7 mouse cellular contexts compared by ENCODE assay signal in the genomic region with DNA sequence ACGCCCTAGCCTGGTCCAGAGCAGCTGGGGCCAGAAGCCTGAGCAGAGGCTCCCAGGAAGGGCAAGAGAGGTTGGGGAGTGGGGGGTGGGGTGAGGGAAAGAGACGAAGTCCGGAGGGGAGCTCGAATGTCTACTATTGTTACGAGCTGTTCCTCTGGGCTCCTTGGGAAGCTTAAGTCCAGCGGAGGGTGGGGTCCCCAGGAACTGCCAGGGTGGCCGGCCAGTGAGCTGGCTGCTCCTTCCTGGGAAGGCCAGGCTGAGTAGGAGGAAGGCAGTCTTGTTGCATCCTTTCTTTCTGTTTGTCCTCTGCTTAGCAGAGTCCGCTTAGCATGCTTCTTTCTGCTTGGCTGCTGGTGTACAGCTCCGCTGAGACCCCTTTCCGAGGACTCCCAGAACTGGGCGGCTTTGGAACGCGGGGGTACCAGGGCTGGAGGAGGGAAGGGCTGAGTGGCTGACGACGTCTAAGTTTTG. TPM values are rescaled to one million over a fixed set of nuclear protein-coding genes. Genes with fewer than 3 reads are reported as not detected.
DNase-seq lines count a peak whose midpoint lies in the region; ATAC-seq and TF ChIP-seq lines count a peak whose summit lies in the region.

No protein-coding gene starts in this region.

- no peaks in the 10 kb centered on the region for H3K36me3 ChIP-seq in ES-Bruce4 (ENCODE audit: control insufficient read depth, insufficient read depth, low read length, poor library complexity, severe bottlenecking)
- H3K36me3 ChIP-seq in lung, embryonic 14.5 days (ENCODE audit: insufficient read depth) = peaks cover 34% of the 10 kb centered on the region
- H3K36me3 ChIP-seq in testis, adult 2 months (ENCODE audit: control insufficient read depth, insufficient read depth, low read length) = no peaks in the 10 kb centered on the region

- 0 out of 2 replicates have a peak overlapping the region, but pooled peaks have one; percentile 8 for H3K9ac ChIP-seq in ES-Bruce4 (ENCODE audit: low read depth, poor library complexity, severe bottlenecking)
- 0 out of 2 replicates have a peak overlapping the region, but pooled peaks have one; percentile 45 for H3K9ac ChIP-seq in lung, embryonic 14.5 days

- no peak for TF ChIP-seq CTCF in ES-Bruce4 (IDR thresholded peaks at IDR 0.05; ENCODE audit: low read depth, low read length)
- TF ChIP-seq CTCF in bone marrow macrophage, adult 2 months (IDR thresholded peaks at IDR 0.05; ENCODE audit: low read depth, low read length) = no peak
- TF ChIP-seq CTCF in lung, embryonic 14.5 days (IDR thresholded peaks at IDR 0.05; ENCODE audit: low read depth) = no peak
- no peak for TF ChIP-seq CTCF in testis, adult 2 months (IDR thresholded peaks at IDR 0.05; ENCODE audit: control insufficient read depth, insufficient read depth, insufficient replicate concordance, low read depth, low read length)

- no peaks in the 10 kb centered on the region for H3K4me1 ChIP-seq in ES-Bruce4 (ENCODE audit: control insufficient read depth, insufficient read depth, low read length)
- H3K4me1 ChIP-seq in bone marrow macrophage, adult 2 months (ENCODE audit: control insufficient read depth, insufficient read depth, low read length) = peaks cover 14% of the 10 kb centered on the region
- peaks cover 40% of the 10 kb centered on the region for H3K4me1 ChIP-seq in lung, embryonic 14.5 days (ENCODE audit: insufficient read depth)
- peaks cover 32% of the 10 kb centered on the region for H3K4me1 ChIP-seq in testis, adult 2 months (ENCODE audit: control insufficient read depth, insufficient read depth, low read length)

- TF ChIP-seq POLR2A in ES-Bruce4 (IDR thresholded peaks at IDR 0.05; ENCODE audit: insufficient read depth, low read length) = no peak
- no peak for TF ChIP-seq POLR2A in bone marrow macrophage, adult 2 months (IDR thresholded peaks at IDR 0.05; ENCODE audit: borderline replicate concordance, low read depth, low read length)
- no peak for TF ChIP-seq POLR2A in testis, adult 2 months (IDR thresholded peaks at IDR 0.05; ENCODE audit: control insufficient read depth, low read depth, low read length)

- ATAC-seq in lung, embryonic 14.5 days (ENCODE audit: insufficient read depth) = no peak

- no peaks in the 10 kb centered on the region for H3K9me3 ChIP-seq in ES-Bruce4 (replicated peaks; ENCODE audit: control insufficient read depth, insufficient read depth, low read length, poor library complexity, severe bottlenecking)
- no peaks in the 10 kb centered on the region for H3K9me3 ChIP-seq in lung, embryonic 14.5 days (ENCODE audit: low read depth, low read length)

- peak; percentile 51 to 53 for DNase-seq in heart, postnatal 10 days
- peak; percentile 4 for DNase-seq in lung, embryonic 14.5 days
- DNase-seq in frontal cortex, adult 2 months (ENCODE audit: extremely low spot score in 1 of 2, low spot score in 1 of 2) = no peak
- DNase-seq in cerebellum, adult 9-11 months = no peak

- TF ChIP-seq EP300 in ES-Bruce4 (IDR thresholded peaks at IDR 0.05; ENCODE audit: insufficient read depth, low read depth, low read length) = no peak

- WGBS in lung, embryonic 14.5 days = 30% methylated on average over 15 of the region's 15 CpGs

- no peak overlapping the region for H3K27ac ChIP-seq in ES-Bruce4 (ENCODE audit: insufficient read depth, low read length)
- H3K27ac ChIP-seq in bone marrow macrophage, adult 2 months (ENCODE audit: insufficient read depth, low read depth, low read length) = peak overlapping the region; percentile 99
- peak overlapping the region; percentile 59 for H3K27ac ChIP-seq in lung, embryonic 14.5 days (ENCODE audit: low read depth)
- H3K27ac ChIP-seq in testis, adult 2 months (ENCODE audit: control insufficient read depth, insufficient read depth, low read depth, low read length) = peak overlapping the region; percentile 71; the same call in 1 of the 2 replicates

- H3K27me3 ChIP-seq in ES-Bruce4 (ENCODE audit: control insufficient read depth, insufficient read depth, low read length, poor library complexity, severe bottlenecking) = peaks cover 22% of the 10 kb centered on the region
- H3K27me3 ChIP-seq in lung, embryonic 14.5 days (ENCODE audit: insufficient read depth, low read length) = peaks cover 49% of the 10 kb centered on the region
- no peaks in the 10 kb centered on the region; the same call in 1 of the 2 replicates for H3K27me3 ChIP-seq in testis, adult 2 months (ENCODE audit: control insufficient read depth, insufficient read depth, low read length)

- no peak overlapping the region for H3K4me3 ChIP-seq in ES-Bruce4 (ENCODE audit: low read depth, low read length)
- H3K4me3 ChIP-seq in bone marrow macrophage, adult 2 months (ENCODE audit: insufficient read depth, low read length) = peak overlapping the region; percentile 86
- H3K4me3 ChIP-seq in lung, embryonic 14.5 days (ENCODE audit: low read depth, low read length) = peak overlapping the region; percentile 30
- H3K4me3 ChIP-seq in testis, adult 2 months (ENCODE audit: control insufficient read depth, low read depth, low read length) = no peak overlapping the region

- intact Hi-C loops in heart, postnatal 10 days (cut with DNase I) = no loop called here

- peak overlapping the region; percentile 60 for H3K4me2 ChIP-seq in lung, embryonic 14.5 days

RNA-seq across cellular contexts. Expression of gene Lyl1, which starts 6.8 kb away (rescaled TPM):
- not detected in 2 replicates for polyA plus RNA-seq in ES-Bruce4 (2011; ENCODE audit: insufficient read depth, insufficient read length, low read depth, missing spikeins)
- 91.9 and 102 TPM in 2 replicates for polyA plus RNA-seq in bone marrow macrophage, adult 2 months (2012; ENCODE audit: insufficient read depth, insufficient read length, missing spikeins)
- 1 to 10 TPM; 8.4 to 9.1 TPM for total RNA-seq in heart, postnatal 10 days (2021)
- 12.0 and 12.5 TPM in 2 replicates for polyA plus RNA-seq in lung, embryonic 14.5 days (2014; fragmentation: Nextera tagmentation; extraction: Ambion mirVana)
- 0.93 and 1.2 TPM in 2 replicates for polyA plus RNA-seq in testis, adult 2 months (2012; rRNA removed)
- 2.9 and 4.1 TPM in 2 replicates for polyA plus RNA-seq in frontal cortex, adult 2 months (2012; rRNA removed)

RNA-seq across cellular contexts. Expression of gene G430095P16Rik, which starts 14.7 kb away (rescaled TPM):
- not detected in 2 replicates for polyA plus RNA-seq in ES-Bruce4 (2011; ENCODE audit: insufficient read depth, insufficient read length, low read depth, missing spikeins)
- 1.0 and 1.1 TPM in 2 replicates for polyA plus RNA-seq in bone marrow macrophage, adult 2 months (2012; ENCODE audit: insufficient read depth, insufficient read length, missing spikeins)
- under 1 TPM; 0.50 to 0.89 TPM for total RNA-seq in heart, postnatal 10 days (2021)
- 2.7 and 2.8 TPM in 2 replicates for polyA plus RNA-seq in lung, embryonic 14.5 days (2014; fragmentation: Nextera tagmentation; extraction: Ambion mirVana)
- polyA plus RNA-seq in testis, adult 2 months (2012; rRNA removed) = 0.32 TPM in 2 replicates
- polyA plus RNA-seq in frontal cortex, adult 2 months (2012; rRNA removed) = 0.36 TPM in 1 of 2 replicates, not detected in the other

RNA-seq across cellular contexts. Expression of gene Nacc1, which starts 20.4 kb away (rescaled TPM):
- 89.7 and 97.9 TPM in 2 replicates for polyA plus RNA-seq in ES-Bruce4 (2011; ENCODE audit: insufficient read depth, insufficient read length, low read depth, missing spikeins)
- polyA plus RNA-seq in bone marrow macrophage, adult 2 months (2012; ENCODE audit: insufficient read depth, insufficient read length, missing spikeins) = 30.8 and 35.2 TPM in 2 replicates
- 10 to 100 TPM; 50.2 TPM for total RNA-seq in heart, postnatal 10 days (2021)
- polyA plus RNA-seq in lung, embryonic 14.5 days (2014; fragmentation: Nextera tagmentation; extraction: Ambion mirVana) = 29.8 and 33.8 TPM in 2 replicates
- 27.5 and 28.2 TPM in 2 replicates for polyA plus RNA-seq in testis, adult 2 months (2012; rRNA removed)
- 79.7 and 79.8 TPM in 2 replicates for polyA plus RNA-seq in frontal cortex, adult 2 months (2012; rRNA removed)

RNA-seq across cellular contexts. Expression of gene Trmt1, which starts 22.0 kb away (rescaled TPM):
- 77.6 and 79.8 TPM in 2 replicates for polyA plus RNA-seq in ES-Bruce4 (2011; ENCODE audit: insufficient read depth, insufficient read length, low read depth, missing spikeins)
- polyA plus RNA-seq in bone marrow macrophage, adult 2 months (2012; ENCODE audit: insufficient read depth, insufficient read length, missing spikeins) = 46.8 and 58.4 TPM in 2 replicates
- total RNA-seq in heart, postnatal 10 days (2021) = 10 to 100 TPM; 40.3 to 40.6 TPM
- polyA plus RNA-seq in lung, embryonic 14.5 days (2014; fragmentation: Nextera tagmentation; extraction: Ambion mirVana) = 66.1 and 68.6 TPM in 2 replicates
- polyA plus RNA-seq in testis, adult 2 months (2012; rRNA removed) = 131 and 161 TPM in 2 replicates
- polyA plus RNA-seq in frontal cortex, adult 2 months (2012; rRNA removed) = 143 and 157 TPM in 2 replicates

RNA-seq across cellular contexts. Expression of gene Ier2, which starts 45.5 kb away (rescaled TPM):
- polyA plus RNA-seq in ES-Bruce4 (2011; ENCODE audit: insufficient read depth, insufficient read length, low read depth, missing spikeins) = 42.8 and 44.8 TPM in 2 replicates
- 23.3 and 24.7 TPM in 2 replicates for polyA plus RNA-seq in bone marrow macrophage, adult 2 months (2012; ENCODE audit: insufficient read depth, insufficient read length, missing spikeins)
- total RNA-seq in heart, postnatal 10 days (2021) = 10 to 100 TPM; 30.8 to 31.4 TPM
- 81.7 and 83.8 TPM in 2 replicates for polyA plus RNA-seq in lung, embryonic 14.5 days (2014; fragmentation: Nextera tagmentation; extraction: Ambion mirVana)
- polyA plus RNA-seq in testis, adult 2 months (2012; rRNA removed) = 2.1 and 2.3 TPM in 2 replicates
- polyA plus RNA-seq in frontal cortex, adult 2 months (2012; rRNA removed) = 11.1 and 21.5 TPM in 2 replicates

Comparison
In these comparisons a context has a peak if more than half of its experiments do, and no peak if none do; other contexts are left out.
1. H3K4me3 ChIP-seq: peak in bone marrow macrophage, adult 2 months (single experiment) and lung, embryonic 14.5 days (single experiment); none in ES-Bruce4 (single experiment) and testis, adult 2 months (single experiment).
2. DNase-seq: peak in heart, postnatal 10 days (2 of 2) and lung, embryonic 14.5 days (single experiment); none in frontal cortex, adult 2 months (0 of 2) and cerebellum, adult 9-11 months (single experiment).